Mouse (Mus musculus): ENCODE measurements around the gene Olfr729. TPM values are rescaled to one million over a fixed set of nuclear protein-coding genes. Genes with fewer than 3 reads are reported as not detected.

The Olfr729 gene
- polyA plus RNA-seq (2015; fragmentation: Nextera tagmentation; extraction: Ambion mirVana), result not detected in 2 replicates

GRCm38 (mm10) chr14:50152810-50153209, at the start of gene Olfr729:
Olfr729 (minus strand) TSS chr14:50152910.
- H3K4me2 ChIP-seq, result no peak within 1 kb of the TSS
- no peaks in the 10 kb centered on the region for H3K27me3 ChIP-seq
- no peak within 1 kb of the TSS for H3K4me3 ChIP-seq
- H3K4me1 ChIP-seq (replicated peaks), result no peaks in the 10 kb centered on the region
- no peak within 1 kb of the TSS for H3K27ac ChIP-seq
- H3K36me3 ChIP-seq, result no peaks in the 10 kb centered on the region
- no peak within 1 kb of the TSS for H3K9ac ChIP-seq
- no peaks in the 10 kb centered on the region for H3K9me3 ChIP-seq
- ATAC-seq (ENCODE audit: low FRiP score), result no peak

GRCm38 (mm10) chr14:50188098-50188497, 35.4 kb upstream of the Olfr729 start, which contains the start of gene Olfr730:
Olfr730 (minus strand) TSS chr14:50188198.
- Histone ChIP-seq H3K36me3 (no peaks in the 10 kb centered on the region), H3K4me3 (no peak within 1 kb of the TSS), H3K9me3 (no peaks in the 10 kb centered on the region), H3K27me3 (no peaks in the 10 kb centered on the region), H3K4me1 (replicated peaks) (no peaks in the 10 kb centered on the region), H3K4me2 (no peak within 1 kb of the TSS), H3K27ac (no peak within 1 kb of the TSS), H3K9ac (no peak within 1 kb of the TSS)
- ATAC-seq (ENCODE audit: low FRiP score), result no peak
- WGBS, result 59% methylated on average over 1 of the region's 1 CpGs

- Histone ChIP-seq H3K4me1 (replicated peaks) (no peaks in the 10 kb centered on the region), H3K9ac (no peak within 1 kb of the TSS), H3K4me2 (no peak within 1 kb of the TSS), H3K4me3 (no peak within 1 kb of the TSS), H3K27ac (no peak within 1 kb of the TSS), H3K27me3 (no peaks in the 10 kb centered on the region), H3K36me3 (no peaks in the 10 kb centered on the region), H3K9me3 (no peaks in the 10 kb centered on the region)
- 93% methylated on average over 5 of the region's 5 CpGs for whole genome bisulfite sequencing
- no peak for ATAC-seq (ENCODE audit: low FRiP score)
Observed at GRCm38 (mm10) chr14:50142580-50142979, 10.1 kb downstream of the Olfr729 start, which contains the start of gene Olfr728. Olfr728 (minus strand) TSS chr14:50142680.

- Histone ChIP-seq H3K36me3 (no peaks in the 10 kb centered on the region), H3K27ac (no peak within 1 kb of the TSS), H3K27me3 (no peaks in the 10 kb centered on the region), H3K9me3 (no peaks in the 10 kb centered on the region), H3K4me3 (no peak within 1 kb of the TSS), H3K4me1 (replicated peaks) (no peaks in the 10 kb centered on the region), H3K9ac (no peak within 1 kb of the TSS), H3K4me2 (no peak within 1 kb of the TSS)
- no peak for ATAC-seq (ENCODE audit: low FRiP score)
- WGBS, result 90% methylated on average over 1 of the region's 1 CpGs
Observed at GRCm38 (mm10) chr14:50122886-50123285, 29.8 kb downstream of the Olfr729 start, which contains the start of gene Olfr727. Olfr727 (plus strand) TSS chr14:50123186.

Other genes with a start within 250 kb of the Olfr729 start
- not detected in 2 replicates for gene Olfr723, start 221.1 kb downstream of the Olfr729 start, polyA plus RNA-seq (2015; fragmentation: Nextera tagmentation; extraction: Ambion mirVana)
- gene Olfr724, start 189.6 kb downstream of the Olfr729 start, polyA plus RNA-seq (2015; fragmentation: Nextera tagmentation; extraction: Ambion mirVana), result not detected in 2 replicates
- gene Olfr725, start 112.5 kb downstream of the Olfr729 start, polyA plus RNA-seq (2015; fragmentation: Nextera tagmentation; extraction: Ambion mirVana), result not detected in 2 replicates
- gene Olfr726, start 62.0 kb downstream of the Olfr729 start, polyA plus RNA-seq (2015; fragmentation: Nextera tagmentation; extraction: Ambion mirVana), result not detected in 2 replicates
- gene Olfr727, start 29.7 kb downstream of the Olfr729 start, polyA plus RNA-seq (2015; fragmentation: Nextera tagmentation; extraction: Ambion mirVana), result not detected in 2 replicates
- not detected in 2 replicates for gene Olfr728, start 10.2 kb downstream of the Olfr729 start, polyA plus RNA-seq (2015; fragmentation: Nextera tagmentation; extraction: Ambion mirVana)
- gene Olfr730, start 35.3 kb upstream of the Olfr729 start, polyA plus RNA-seq (2015; fragmentation: Nextera tagmentation; extraction: Ambion mirVana), result not detected in 2 replicates
- gene Olfr731, start 89.0 kb upstream of the Olfr729 start, polyA plus RNA-seq (2015; fragmentation: Nextera tagmentation; extraction: Ambion mirVana), result not detected in 2 replicates
- not detected in 2 replicates for gene Olfr732, start 131.3 kb upstream of the Olfr729 start, polyA plus RNA-seq (2015; fragmentation: Nextera tagmentation; extraction: Ambion mirVana)
- not detected in 2 replicates for gene Olfr733, start 148.6 kb upstream of the Olfr729 start, polyA plus RNA-seq (2015; fragmentation: Nextera tagmentation; extraction: Ambion mirVana)
- not detected in 2 replicates for gene Olfr734, start 173.9 kb upstream of the Olfr729 start, polyA plus RNA-seq (2015; fragmentation: Nextera tagmentation; extraction: Ambion mirVana)
- not detected in 2 replicates for gene Olfr735, start 196.0 kb upstream of the Olfr729 start, polyA plus RNA-seq (2015; fragmentation: Nextera tagmentation; extraction: Ambion mirVana)
- gene Tlr11, start 205.0 kb upstream of the Olfr729 start, polyA plus RNA-seq (2015; fragmentation: Nextera tagmentation; extraction: Ambion mirVana), result not detected in 2 replicates
- not detected in 2 replicates for gene Olfr736, start 228.3 kb upstream of the Olfr729 start, polyA plus RNA-seq (2015; fragmentation: Nextera tagmentation; extraction: Ambion mirVana)